In genomic region chr1:79743385-79743784, GRCm38 (mm10) we compare ENCODE assay signal across 25 mouse cellular contexts.
"Had no signal": no experiment of that assay in that cellular context is flagged by ENCODE, and none has a peak within 500 bp of the region (broad histone marks: within the 10 kb centered on the region; RNA-seq: fewer than 3 reads in every experiment).

No protein-coding gene starts in this region.

- H3K4me1 ChIP-seq: hindbrain, embryonic 10.5 days; hindbrain, embryonic 12.5 days; intestine, embryonic 15.5 days; limb, embryonic 10.5 days; liver, embryonic 13.5 days; liver, embryonic 15.5 days had no signal

- H3K27ac ChIP-seq: gastrocnemius, adult 2 months; heart, adult 2 months; heart, embryonic 13.5 days; heart, embryonic 15.5 days; hindbrain, embryonic 10.5 days; hindbrain, embryonic 12.5 days; hindbrain, embryonic 14.5 days; intestine, embryonic 15.5 days; layer of hippocampus, adult 2 months; left cerebral cortex, adult 2 months; limb, embryonic 10.5 days; limb, embryonic 12.5 days; liver, embryonic 13.5 days; liver, embryonic 15.5 days had no signal

- H3K4me3 ChIP-seq: gastrocnemius, adult 2 months; heart, adult 2 months; heart, embryonic 13.5 days; heart, embryonic 15.5 days; hindbrain, embryonic 10.5 days; hindbrain, embryonic 12.5 days; intestine, embryonic 15.5 days; layer of hippocampus, adult 2 months; left cerebral cortex, adult 2 months; limb, embryonic 10.5 days; limb, embryonic 12.5 days; liver, embryonic 13.5 days; liver, embryonic 15.5 days had no signal

- H3K27me3 ChIP-seq: heart, embryonic 13.5 days; heart, embryonic 15.5 days; hindbrain, embryonic 12.5 days; intestine, embryonic 15.5 days; limb, embryonic 12.5 days; liver, embryonic 13.5 days; liver, embryonic 15.5 days had no signal

- H3K4me2 ChIP-seq: heart, embryonic 11.5 days; heart, embryonic 13.5 days; heart, embryonic 15.5 days; hindbrain, embryonic 12.5 days; hindbrain, embryonic 14.5 days; intestine, embryonic 15.5 days; limb, embryonic 12.5 days; liver, embryonic 13.5 days; liver, embryonic 15.5 days had no signal

- H3K9ac ChIP-seq: heart, embryonic 13.5 days; heart, embryonic 15.5 days; hindbrain, embryonic 12.5 days; hindbrain, embryonic 14.5 days; intestine, embryonic 15.5 days; limb, embryonic 12.5 days; liver, embryonic 13.5 days; liver, embryonic 15.5 days; liver, postnatal 0 days had no signal

- ATAC-seq: hindbrain, embryonic 16.5 days; inflammation-experienced regulatory T-cells, adult 6 months; intestine, embryonic 15.5 days; intestine, postnatal 0 days; liver, postnatal 0 days had no signal

- H3K9me3 ChIP-seq: heart, embryonic 13.5 days; heart, embryonic 15.5 days; hindbrain, embryonic 10.5 days; hindbrain, embryonic 12.5 days; intestine, embryonic 15.5 days; limb, embryonic 10.5 days; limb, embryonic 12.5 days; liver, embryonic 13.5 days; liver, embryonic 15.5 days had no signal

- DNase-seq: gastrocnemius, adult 2 months; gastrocnemius, postnatal 10 days; gastrocnemius, postnatal 25 days; heart, adult 2 months; heart, postnatal 4 days; kidney, adult 18-20 months; kidney, postnatal 4 days; liver; liver, embryonic 13.5 days; liver, postnatal 0 days had no signal

- H3K36me3 ChIP-seq: heart, embryonic 15.5 days; intestine, embryonic 15.5 days; limb, embryonic 10.5 days; limb, embryonic 12.5 days; liver, embryonic 13.5 days had no signal
